Mouse (Mus musculus) liver, embryonic 14.5 days (tissue): ENCODE data around the gene Lipt2. TPM values are rescaled to one million over a fixed set of nuclear protein-coding genes. Genes with fewer than 3 reads are reported as not detected.

Experiments used
- ATAC-seq: fragments of 200-750 bp; cut with Nextera tagmentation; 2 replicates; pipeline ENCODE4 v1.8.0; 2017; ENCODE audit warnings: moderate number of reproducible peaks, mild to moderate bottlenecking, moderate library complexity; ENCODE audit not compliant: insufficient read depth
- DNase-seq, 3 experiments: peaks; one replicate each; pipeline ENCODE4 v3.0.0-alpha.2; 2012 to 2013; ENCODE audit warnings: low read depth in 3 of 3, low spot score in 3 of 3
- H3K27ac ChIP-seq: fragments of 300-500 bp; sonication (generic); 2 replicates; pipeline ENCODE4 v1.5.1; 2014; ENCODE audit warnings: moderate library complexity, mild to moderate bottlenecking, control low read depth, inconsistent platforms
- H3K27me3 ChIP-seq: fragments of 300-500 bp; sonication (generic); 2 replicates; pipeline ENCODE4 v1.6.1; 2014; ENCODE audit warnings: mild to moderate bottlenecking, low read length, moderate library complexity; ENCODE audit not compliant: control insufficient read depth, insufficient read depth
- H3K36me3 ChIP-seq: fragments of 300-500 bp; sonication (generic); replicated peaks from 2 replicates; pipeline ENCODE4 v1.6.1; 2014; ENCODE audit warnings: low read depth; ENCODE audit not compliant: control insufficient read depth, insufficient read depth
- H3K4me1 ChIP-seq, 2 experiments: fragments of 200-500 bp in 1 of 2; fragments of 300-500 bp in 1 of 2; sonication (generic) in 1 of 2; replicated peaks; 2 replicates each; pipeline ENCODE4 v1.6.1; 2012 to 2014; ENCODE audit warnings: antibody characterized with exemption in 1 of 2, inconsistent platforms in 1 of 2, low read length in 1 of 2; ENCODE audit not compliant: control insufficient read depth in 2 of 2, insufficient read depth in 2 of 2
- H3K4me2 ChIP-seq: fragments of 300-500 bp; sonication (generic); 2 replicates; pipeline ENCODE4 v1.6.1; 2014; ENCODE audit warnings: low read depth, mild to moderate bottlenecking, control low read depth, moderate library complexity
- H3K4me3 ChIP-seq, 2 experiments: fragments of 200-500 bp in 1 of 2; fragments of 300-500 bp in 1 of 2; sonication (generic) in 1 of 2; 2 replicates each; pipeline ENCODE4 v1.5.1; 2012 to 2014; ENCODE audit warnings: low read depth in 2 of 2, low read length in 2 of 2, mild to moderate bottlenecking in 2 of 2, control low read depth in 1 of 2, inconsistent platforms in 1 of 2, moderate library complexity in 1 of 2; ENCODE audit not compliant: insufficient read depth in 1 of 2
- H3K9ac ChIP-seq: fragments of 300-500 bp; sonication (generic); replicated peaks from 2 replicates; pipeline ENCODE4 v1.6.1; 2014; ENCODE audit warnings: mild to moderate bottlenecking, control low read depth, moderate library complexity
- H3K9me3 ChIP-seq: fragments of 300-500 bp; sonication (generic); 2 replicates; pipeline ENCODE4 v1.6.1; 2016; ENCODE audit warnings: low read length, mixed read lengths; ENCODE audit not compliant: control insufficient read depth
- CTCF ChIP-seq: IDR thresholded peaks from 2 replicates; pipeline ENCODE4 v1.5.1; 2016; ENCODE audit warnings: antibody characterized with exemption, low read depth, control low read depth
- EP300 ChIP-seq: IDR thresholded peaks from 2 replicates; pipeline ENCODE4 v1.6.1; 2016; ENCODE audit warnings: antibody characterized with exemption, low read depth
- WGBS: fragments of 180-500 bp; shearing (Covaris S2); extraction: QIAGEN DNeasy Blood & Tissue Kit; methylation state at CpG from one replicate; pipeline ENCODE4 v1.1.7; 2014; ENCODE audit not compliant: insufficient replicate concordance; 5-methylcytosine and 5-hydroxymethylcytosine counted together
- polyA plus RNA-seq, 2 experiments: library from polyadenylated mRNA; depleted of rRNA in 1 of 2; stranded (reverse) in 1 of 2; unstranded in 1 of 2; fragments of >200 nt; fragmentation: Nextera tagmentation in 1 of 2; extraction: Ambion mirVana in 1 of 2; gene quantifications; 2 replicates each; pipeline versions ENCODE4 v1.2.1 to v1.2.3; 2012 to 2014

Gene Lipt2
- polyA plus RNA-seq, 2 experiments: 2.8 to 5.6 TPM

DNA sequence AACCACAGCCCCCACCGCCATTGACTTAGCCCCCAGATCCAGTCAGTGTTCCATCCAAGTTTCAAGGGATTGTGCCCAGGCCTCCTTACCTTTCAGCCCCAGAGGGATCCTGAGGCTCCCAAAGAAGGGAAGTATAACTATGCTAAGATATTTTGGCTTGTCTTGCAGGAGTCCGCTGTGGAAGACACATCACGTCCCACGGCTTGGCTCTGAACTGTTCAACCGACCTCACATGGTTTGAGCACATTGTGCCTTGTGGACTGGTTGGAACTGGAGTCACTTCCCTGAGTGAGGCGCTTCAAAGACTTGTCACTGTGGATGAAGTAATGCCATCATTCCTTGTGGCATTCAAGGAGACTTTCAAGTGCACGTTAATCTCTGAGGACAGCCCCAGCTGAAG lies 929 bp downstream of the Lipt2 start:
- peaks cover 0 to 8% of the 10 kb centered on the region in 2 experiments; a peak in 3 of 4 replicates for H3K4me1 ChIP-seq
- H3K27me3 ChIP-seq: no peaks in the 10 kb centered on the region
- H3K27ac ChIP-seq: no peak overlapping the region
- DNase-seq: no peak
- peak overlapping the region; percentile 82 for H3K4me2 ChIP-seq
- peak overlapping the region; percentile 21 to 64 for H3K4me3 ChIP-seq
- no peaks in the 10 kb centered on the region for H3K9me3 ChIP-seq
- no peaks in the 10 kb centered on the region for H3K36me3 ChIP-seq
- no peak for TF ChIP-seq CTCF
- TF ChIP-seq EP300: no peak
- WGBS: 58% methylated on average over 7 of the region's 7 CpGs
- H3K9ac ChIP-seq: no peak overlapping the region
- ATAC-seq: no peak

DNA sequence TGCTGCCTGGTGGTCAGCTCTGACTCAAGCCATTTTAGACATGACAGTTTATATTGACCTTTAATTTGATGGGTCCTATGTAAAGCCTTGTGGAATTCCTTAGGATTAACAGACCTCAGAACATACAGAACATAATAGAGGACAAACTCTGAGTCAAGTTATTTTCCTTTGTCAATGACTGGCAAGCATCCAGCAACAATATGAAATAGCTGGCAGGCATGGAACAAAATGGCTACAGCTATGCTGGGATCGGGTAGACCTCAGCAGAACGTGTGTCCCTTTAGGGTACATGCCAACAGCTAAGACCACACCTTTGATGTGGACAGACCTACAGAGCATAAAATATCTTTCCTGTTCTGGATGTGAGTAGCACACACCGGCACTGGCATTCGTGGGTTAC lies 4.4 kb downstream of the Lipt2 start:
- H3K36me3 ChIP-seq: no peaks in the 10 kb centered on the region

DNA sequence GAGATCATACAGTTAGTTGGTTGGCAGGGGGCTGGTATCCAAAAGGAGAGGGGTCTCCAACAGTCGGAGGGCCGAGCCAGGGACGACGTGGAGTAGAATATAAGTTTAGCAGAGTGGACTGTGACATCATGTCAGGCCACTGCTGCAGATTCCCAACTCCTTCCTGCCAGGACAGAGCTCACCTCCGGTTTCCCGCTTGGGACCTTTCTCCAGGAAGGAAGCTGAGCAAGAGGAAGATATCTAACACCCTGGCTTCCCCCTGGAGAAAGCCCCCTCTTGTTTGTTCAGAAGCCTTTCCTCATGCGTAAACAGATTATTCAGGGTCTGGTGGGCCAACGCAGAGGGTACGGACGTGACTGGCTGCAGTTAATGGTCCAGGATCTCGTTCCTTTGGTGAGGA lies 9.6 kb downstream of the Lipt2 start:
- no peaks in the 10 kb centered on the region for H3K4me1 ChIP-seq
- H3K36me3 ChIP-seq: no peaks in the 10 kb centered on the region
- no peak overlapping the region for H3K9ac ChIP-seq
- H3K4me2 ChIP-seq: no peak overlapping the region
- WGBS: 49% methylated on average over 11 of the region's 11 CpGs
- H3K4me3 ChIP-seq: no peak overlapping the region
- TF ChIP-seq EP300 (no peak), CTCF (no peak)
- no peaks in the 10 kb centered on the region for H3K9me3 ChIP-seq
- H3K27me3 ChIP-seq: no peaks in the 10 kb centered on the region; the same call in 1 of the 2 replicates
- no peak for DNase-seq
- H3K27ac ChIP-seq: no peak overlapping the region
- no peak for ATAC-seq

More for the DNA sequence above, 4.4 kb downstream of the Lipt2 start:
- WGBS: 78% methylated on average over 4 of the region's 4 CpGs
- Histone ChIP-seq H3K9me3 (no peaks in the 10 kb centered on the region), H3K4me2 (no peak overlapping the region), H3K27me3 (no peaks in the 10 kb centered on the region), H3K9ac (no peak overlapping the region), H3K4me3 (no peak overlapping the region), H3K4me1 (peaks cover 0 to 8% of the 10 kb centered on the region in 2 experiments; a peak in 3 of 4 replicates), H3K27ac (no peak overlapping the region)
- no peak for DNase-seq
- no peak for ATAC-seq
- no peak for TF ChIP-seq EP300
- no peak for TF ChIP-seq CTCF

DNA sequence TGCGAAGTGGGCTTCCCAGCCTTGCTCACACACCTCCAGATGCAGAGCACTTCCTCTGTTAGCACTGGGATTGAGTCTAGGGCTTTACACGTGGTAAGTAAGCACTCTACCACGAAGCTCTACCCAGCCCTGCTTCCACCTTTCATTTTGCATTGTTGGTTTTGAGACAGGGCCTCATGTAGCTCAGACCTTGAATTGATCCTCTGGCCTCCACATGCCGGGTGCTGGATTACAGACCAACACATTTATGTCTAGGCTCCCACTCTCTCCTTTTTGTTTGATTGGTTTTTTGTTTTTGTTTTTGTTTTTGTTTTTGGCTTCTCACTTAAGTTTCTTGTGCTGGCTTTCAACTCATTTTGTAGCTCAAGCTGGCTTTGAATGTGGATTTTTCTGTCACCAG lies 11.7 kb downstream of the Lipt2 start:
- no peaks in the 10 kb centered on the region for H3K9me3 ChIP-seq
- TF ChIP-seq EP300: no peak
- TF ChIP-seq CTCF: no peak
- WGBS: 38% methylated on average over 4 of the region's 4 CpGs
- H3K36me3 ChIP-seq: no peaks in the 10 kb centered on the region
- no peak overlapping the region for H3K4me3 ChIP-seq
- H3K27ac ChIP-seq: no peak overlapping the region
- ATAC-seq: no peak
- no peak overlapping the region for H3K9ac ChIP-seq
- DNase-seq: no peak
- no peaks in the 10 kb centered on the region for H3K4me1 ChIP-seq
- no peak overlapping the region for H3K4me2 ChIP-seq
- H3K27me3 ChIP-seq: no peaks in the 10 kb centered on the region; the same call in 1 of the 2 replicates

DNA sequence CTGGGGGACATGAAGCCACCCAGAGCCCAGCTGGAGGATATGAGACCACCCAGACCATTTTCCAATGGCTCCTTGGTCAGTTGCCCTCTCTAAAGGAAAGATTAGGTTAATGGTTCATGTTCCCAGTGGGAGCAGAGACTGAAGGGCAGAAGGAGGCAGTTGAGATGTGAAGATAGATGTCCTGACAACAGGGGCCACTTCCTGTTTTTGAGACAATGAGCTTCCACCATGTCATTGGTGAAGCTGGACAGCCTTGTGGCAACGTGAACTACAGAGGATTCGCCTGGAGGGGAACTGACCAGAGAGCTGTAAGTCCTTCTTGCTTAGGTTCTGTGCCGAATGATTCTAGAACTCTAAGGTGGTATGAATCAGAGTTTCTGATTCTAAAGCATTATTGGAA lies 17.2 kb downstream of the Lipt2 start, which contains the start of gene Kcne3:
TSS of gene Kcne3 (plus strand) at position 234 of the 400 bp plus-strand sequence.
- Histone ChIP-seq H3K9me3 (no peaks in the 10 kb centered on the region), H3K4me2 (no peak within 1 kb of the TSS), H3K27ac (no peak within 1 kb of the TSS), H3K4me3 (no peak within 1 kb of the TSS), H3K9ac (no peak within 1 kb of the TSS), H3K4me1 (peaks cover 17 to 23% of the 10 kb centered on the region in 2 experiments), H3K36me3 (no peaks in the 10 kb centered on the region), H3K27me3 (peaks cover 20% of the 10 kb centered on the region)
- 21% methylated on average over 3 of the region's 3 CpGs for WGBS
- TF ChIP-seq CTCF: no peak
- no peak for TF ChIP-seq EP300
- no peak for ATAC-seq
- no peak for DNase-seq
